Mouse (Mus musculus): Measurements from ENCODE around the gene Gnb1.
"Not testable (repeated sequence)": the region's sequence is repeated elsewhere in the genome, so short reads cannot be mapped to it uniquely, and the experiment has no call there.

Gene Gnb1

DNA sequence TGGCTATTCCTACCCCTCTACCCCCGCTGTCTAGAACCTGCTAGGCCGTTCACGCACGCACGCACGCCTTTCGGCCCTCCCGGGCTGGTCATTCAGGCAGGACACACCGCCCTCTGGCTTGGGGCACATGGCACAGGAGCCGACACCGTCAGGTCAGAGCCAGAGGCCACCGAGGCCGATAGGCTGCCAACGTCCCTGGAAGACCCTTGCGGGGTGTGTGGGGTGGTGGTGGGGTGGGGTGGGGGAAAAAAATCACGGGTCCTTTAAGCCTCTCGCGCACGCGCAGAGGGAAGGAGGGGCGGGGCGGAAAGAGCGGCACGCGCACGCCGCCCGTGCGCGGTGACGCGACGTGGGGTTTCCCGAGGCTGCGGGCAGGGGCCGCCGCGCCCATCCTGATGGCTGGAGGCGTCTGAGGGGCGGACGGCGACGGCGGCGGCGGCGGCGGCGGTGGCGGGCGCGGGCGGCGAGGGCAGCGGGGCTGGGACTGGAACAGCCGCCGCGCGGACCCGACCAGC lies at the start of gene Gnb1:
TSS of gene Gnb1 (plus strand) at position 372 of the 515 bp plus-strand sequence.
- peak; percentile 99 for DNase-seq

- no peak for DNase-seq
Observed at GRCm38 (mm10) chr4:155442808-155443207, 48.4 kb upstream of the Gnb1 start.

DNA sequence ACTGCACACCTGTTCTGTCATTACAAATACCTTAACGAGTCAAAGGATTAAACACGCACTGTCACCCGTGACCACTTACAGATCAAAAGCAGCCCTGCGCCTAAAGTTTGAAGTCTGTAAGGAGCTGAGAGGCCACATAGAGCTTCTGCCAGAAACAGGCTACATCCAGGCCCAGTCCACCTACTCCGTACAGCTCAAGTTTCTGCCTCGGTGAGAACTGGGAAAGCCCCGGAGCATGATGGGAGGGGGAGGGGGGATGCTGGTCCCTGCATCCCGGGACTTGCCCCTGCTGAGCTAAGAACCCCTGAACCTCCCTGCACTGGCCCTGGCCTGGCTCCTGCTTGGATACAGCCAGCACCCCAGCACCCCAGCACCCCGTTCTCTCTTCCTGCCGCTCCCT lies 39.6 kb upstream of the Gnb1 start:
- DNase-seq = peak; percentile 70

DNA sequence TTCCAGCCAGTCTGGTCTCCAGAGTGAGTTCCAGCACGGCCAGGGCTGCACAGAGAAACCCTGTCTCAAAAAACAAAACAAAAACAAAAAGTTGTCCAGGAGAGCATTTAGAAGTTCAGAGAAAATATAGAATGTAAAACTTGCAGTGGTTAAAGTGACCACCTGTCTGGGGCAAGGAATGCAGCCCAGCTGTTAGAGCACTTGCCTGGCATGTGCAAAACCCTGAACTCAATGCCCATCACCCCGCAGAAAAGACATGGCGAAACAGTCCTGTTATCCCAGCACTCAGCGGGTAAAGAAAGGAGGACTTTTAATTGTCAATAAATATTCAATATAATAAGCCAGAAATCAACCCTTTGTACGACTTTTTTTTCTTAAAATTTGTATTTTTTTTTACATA lies 32.6 kb upstream of the Gnb1 start:
- DNase-seq = no peak

DNA sequence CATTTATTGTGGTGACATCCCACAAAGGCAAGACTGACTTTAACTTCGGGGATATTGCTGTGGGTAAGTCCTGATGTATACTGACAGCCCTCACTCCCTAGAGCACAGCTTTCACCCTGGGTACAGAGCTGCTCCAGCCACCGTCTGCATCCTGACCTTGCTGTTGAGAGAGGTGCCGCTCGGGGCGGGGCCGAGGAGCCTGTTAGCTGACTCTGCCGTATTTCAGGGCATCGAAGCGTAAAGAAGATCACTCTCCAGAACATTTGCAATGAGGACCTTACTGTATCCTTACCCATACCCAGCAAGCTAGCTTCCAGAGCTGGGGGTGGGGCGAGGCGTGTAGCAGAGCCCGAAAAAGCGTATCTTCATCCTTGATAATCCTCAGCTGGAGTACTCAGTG lies 28.1 kb upstream of the Gnb1 start:
- DNase-seq = peak; percentile 87

DNA sequence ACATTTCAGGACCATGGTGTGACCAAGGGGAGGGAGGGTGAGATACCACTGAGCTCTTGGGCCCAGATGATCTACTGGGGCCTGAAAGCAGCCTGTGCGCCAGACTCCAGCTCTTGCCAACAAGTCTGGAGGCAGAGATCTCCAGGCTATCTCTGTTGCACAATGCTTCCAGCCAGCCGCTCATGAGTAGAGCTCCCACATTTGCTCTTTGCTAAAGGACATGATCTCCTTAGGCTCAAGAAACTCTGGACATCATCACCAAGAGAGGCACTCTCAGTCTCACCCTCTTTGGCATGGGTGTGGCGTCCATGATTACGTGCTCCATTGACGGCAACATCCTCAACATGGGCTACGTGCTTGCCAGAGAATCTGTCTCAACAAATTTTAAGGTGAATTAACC lies 27.6 kb upstream of the Gnb1 start:
- peak; percentile 96 for DNase-seq

- DNase-seq = no peak
Observed at GRCm38 (mm10) chr4:155464061-155464460, 27.1 kb upstream of the Gnb1 start.

DNA sequence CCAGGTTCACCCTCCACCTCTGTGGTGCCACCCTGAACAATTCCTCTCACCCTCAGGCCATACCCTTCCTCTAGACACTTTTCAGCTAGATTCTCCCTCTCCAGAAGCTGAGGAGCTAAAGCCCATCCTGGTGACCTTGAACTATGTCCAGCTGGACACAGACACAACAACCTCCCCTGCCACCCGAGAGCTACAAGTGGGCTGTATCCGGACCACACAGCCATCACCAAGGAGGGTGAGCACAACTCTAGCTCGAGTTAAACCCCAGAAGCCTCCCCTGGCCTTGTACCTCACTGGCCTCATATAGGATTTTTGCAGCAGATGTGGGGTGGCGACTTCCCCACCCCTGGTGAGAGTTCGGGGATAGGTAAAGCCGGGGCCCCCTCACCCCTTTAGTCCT lies 25.6 kb upstream of the Gnb1 start:
- peak; percentile 88 for DNase-seq

GRCm38 (mm10) chr4:155466080-155466479 lies 25.1 kb upstream of the Gnb1 start:
- DNase-seq = no peak

DNA sequence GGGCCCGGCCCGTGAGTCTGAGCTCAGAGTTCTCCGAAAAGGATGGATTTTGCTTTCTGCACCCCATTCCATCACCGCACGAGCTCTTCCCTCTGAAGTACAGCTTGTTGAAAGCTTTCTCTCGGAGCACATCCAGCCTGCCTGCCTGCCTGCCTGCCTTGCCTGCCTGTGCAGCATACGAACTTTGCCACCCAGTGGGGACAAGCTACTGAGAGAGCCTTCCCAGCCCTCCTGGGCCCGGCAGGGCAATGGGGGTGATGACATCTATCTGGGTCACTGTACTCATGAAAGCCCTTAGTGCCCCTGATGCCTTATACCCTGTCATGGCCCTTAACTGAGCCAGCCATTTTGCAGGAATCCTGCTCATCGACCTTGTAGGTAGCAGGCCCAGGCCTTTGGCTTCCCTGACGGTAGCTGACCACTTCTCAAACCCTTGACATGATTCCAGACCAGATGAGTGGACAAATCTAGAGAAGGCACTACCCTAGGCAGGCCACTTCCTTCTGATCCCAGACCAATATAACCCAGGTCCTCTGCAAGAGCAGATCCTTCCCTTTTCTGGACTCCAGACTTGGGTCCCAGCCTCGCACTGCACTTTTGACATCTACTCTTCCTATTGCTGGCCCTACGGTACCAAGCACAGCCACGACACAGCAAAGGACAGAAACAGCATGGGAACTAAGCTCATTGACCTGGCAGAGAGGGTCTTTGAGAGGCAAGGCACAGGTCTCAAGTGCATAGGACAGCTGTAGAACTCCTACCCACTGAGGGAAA lies 23.7 kb upstream of the Gnb1 start:
- DNase-seq = peak; percentile 92

GRCm38 (mm10) chr4:155468952-155469351 lies 22.2 kb upstream of the Gnb1 start, which contains the start of gene Tmem52:
Gene Tmem52 (plus strand): TSS chr4:155469114.
- peak; percentile 96 for DNase-seq

DNA sequence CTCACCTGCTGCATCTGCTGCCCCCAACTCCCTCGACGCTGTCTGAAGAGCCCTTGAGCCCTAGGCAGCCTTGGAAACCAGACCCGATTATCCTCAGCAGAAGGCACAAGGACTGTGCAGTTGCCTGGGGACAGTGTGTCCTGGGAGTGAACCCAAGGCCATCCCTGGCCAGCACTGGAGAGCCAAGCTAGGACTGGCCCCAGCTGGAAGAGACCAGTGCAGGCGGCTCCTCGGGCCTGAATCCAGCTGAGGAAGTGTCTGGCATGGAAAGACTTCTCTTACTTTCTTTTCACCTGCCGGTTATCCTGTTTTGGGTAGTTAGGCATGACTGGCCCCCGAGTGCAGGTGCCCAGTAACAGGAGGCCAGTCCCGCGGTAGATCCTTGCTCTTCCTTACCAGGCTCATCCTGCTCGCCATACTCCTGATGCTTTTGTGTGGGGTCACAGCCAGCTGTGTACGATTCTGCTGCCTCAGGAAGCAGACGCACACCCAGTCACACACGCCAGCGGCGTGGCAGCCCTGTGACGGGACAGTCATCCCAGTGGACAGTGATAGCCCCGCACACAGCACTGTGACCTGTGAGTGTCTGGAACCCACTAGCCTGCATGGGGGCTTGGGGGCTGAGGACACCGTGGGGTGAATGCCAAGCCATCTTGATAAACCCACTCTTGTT lies 21.4 kb upstream of the Gnb1 start:
- DNase-seq = peak; percentile 98

- peak; percentile 90 for DNase-seq
Observed at GRCm38 (mm10) chr4:155470263-155470953, 20.8 kb upstream of the Gnb1 start.

- DNase-seq = peak; percentile 84
Observed at GRCm38 (mm10) chr4:155470997-155471396, 20.2 kb upstream of the Gnb1 start.

GRCm38 (mm10) chr4:155471406-155471805 lies 19.8 kb upstream of the Gnb1 start:
- DNase-seq = peak; percentile 86

DNA sequence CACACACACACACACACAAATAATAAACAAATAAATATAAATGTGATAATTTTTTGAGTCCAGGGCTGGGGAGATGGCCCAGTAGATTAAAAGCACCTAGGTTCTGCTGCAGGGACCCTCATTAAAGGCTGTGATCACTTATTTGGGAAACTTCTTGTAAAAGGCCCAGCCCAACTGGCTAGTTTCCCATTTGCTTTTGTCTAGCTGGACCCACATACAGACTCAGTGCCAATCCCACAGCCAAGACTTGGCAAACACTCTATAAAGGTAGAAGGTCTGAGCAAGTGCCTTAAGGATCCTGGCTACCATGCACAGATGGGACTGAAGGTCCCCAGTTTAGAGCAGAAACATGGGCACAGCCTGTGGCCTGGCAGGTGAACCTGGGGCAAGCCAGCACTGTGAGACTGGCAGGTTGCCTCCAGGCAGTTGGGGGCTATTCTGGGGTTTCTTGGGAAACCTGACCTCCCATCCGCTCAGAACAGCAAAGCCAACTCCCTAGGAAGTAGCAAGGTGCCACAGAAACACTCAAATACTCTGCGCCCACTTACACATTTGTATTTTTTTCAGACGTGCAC lies 18.4 kb upstream of the Gnb1 start:
- no peak for DNase-seq

DNA sequence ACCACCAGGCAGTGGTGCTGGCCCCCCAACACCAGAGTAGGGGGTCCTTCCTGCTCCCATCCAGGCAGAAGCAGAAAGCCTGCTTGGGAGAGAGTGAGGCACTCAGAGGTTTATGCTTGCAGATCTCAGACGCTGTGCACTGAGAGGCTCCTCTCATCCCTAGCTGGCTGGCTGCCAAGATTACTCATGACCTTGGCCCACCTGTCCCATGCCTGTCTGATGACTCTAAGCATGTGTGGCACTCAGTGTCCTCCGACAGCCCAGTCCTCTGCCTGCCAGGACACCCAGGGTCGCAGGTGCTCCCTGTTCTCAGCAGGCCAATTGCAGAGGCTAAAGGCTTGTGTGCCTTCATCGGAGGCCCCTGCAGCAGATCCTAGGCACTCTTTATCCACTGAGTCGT lies 17.8 kb upstream of the Gnb1 start:
- DNase-seq = peak; percentile 95

- not testable (repeated sequence) for DNase-seq
Observed at GRCm38 (mm10) chr4:155473796-155474195, 17.4 kb upstream of the Gnb1 start.

DNA sequence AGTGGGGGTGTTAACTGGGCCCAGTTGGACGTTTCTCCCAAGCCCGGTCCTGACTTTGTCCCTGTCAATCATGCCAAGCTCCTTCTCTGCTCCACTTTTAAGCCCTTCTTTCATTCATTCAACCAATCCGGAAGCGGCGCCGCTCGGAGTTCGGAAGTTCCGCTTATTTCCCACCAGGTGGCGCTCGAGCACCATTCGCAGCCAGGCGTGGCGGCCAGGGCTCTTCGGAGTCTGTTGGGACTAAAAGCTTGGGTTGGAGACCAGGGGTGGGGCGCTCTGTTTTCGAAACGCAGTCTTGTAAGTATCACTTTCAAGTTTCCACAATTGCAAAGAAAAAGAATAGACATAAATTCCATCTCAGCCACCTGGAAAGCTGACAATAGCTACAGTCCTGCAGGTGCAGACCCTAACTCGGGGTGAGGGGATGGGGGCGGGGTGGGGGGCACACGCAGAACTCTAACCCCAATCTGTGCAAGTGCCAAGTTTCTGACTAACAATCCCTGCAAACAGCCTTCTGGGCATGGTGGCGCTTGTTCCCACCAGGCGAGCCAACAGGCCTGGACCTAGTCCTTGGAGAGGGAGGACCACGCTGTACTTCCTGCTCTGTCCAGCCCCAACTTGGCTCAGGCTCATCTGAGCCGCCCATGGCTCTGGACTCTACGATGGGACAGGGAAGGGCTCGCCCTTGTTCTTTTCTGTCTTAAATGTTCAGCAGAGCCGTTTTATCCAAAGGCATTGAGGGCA lies 9.6 kb upstream of the Gnb1 start:
- peak; percentile 98 for DNase-seq

DNA sequence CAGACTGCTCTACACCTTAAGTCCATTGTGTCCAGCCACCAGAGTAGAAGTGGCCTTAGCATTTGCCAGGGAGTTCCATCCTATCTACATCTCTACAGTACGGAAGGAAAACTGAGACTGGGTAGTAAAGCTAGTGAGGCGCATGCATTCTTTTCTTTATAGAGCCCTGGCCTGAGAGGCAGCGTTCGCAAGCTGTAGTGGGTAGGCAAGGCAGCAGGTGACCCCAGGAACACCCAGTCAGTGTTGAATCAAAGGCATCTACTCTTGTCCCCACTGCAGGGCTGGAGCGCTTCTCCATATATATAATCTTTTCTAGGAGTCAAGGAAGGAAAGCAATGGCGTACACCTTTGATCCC lies 9.1 kb upstream of the Gnb1 start:
- DNase-seq = peak; percentile 92

DNA sequence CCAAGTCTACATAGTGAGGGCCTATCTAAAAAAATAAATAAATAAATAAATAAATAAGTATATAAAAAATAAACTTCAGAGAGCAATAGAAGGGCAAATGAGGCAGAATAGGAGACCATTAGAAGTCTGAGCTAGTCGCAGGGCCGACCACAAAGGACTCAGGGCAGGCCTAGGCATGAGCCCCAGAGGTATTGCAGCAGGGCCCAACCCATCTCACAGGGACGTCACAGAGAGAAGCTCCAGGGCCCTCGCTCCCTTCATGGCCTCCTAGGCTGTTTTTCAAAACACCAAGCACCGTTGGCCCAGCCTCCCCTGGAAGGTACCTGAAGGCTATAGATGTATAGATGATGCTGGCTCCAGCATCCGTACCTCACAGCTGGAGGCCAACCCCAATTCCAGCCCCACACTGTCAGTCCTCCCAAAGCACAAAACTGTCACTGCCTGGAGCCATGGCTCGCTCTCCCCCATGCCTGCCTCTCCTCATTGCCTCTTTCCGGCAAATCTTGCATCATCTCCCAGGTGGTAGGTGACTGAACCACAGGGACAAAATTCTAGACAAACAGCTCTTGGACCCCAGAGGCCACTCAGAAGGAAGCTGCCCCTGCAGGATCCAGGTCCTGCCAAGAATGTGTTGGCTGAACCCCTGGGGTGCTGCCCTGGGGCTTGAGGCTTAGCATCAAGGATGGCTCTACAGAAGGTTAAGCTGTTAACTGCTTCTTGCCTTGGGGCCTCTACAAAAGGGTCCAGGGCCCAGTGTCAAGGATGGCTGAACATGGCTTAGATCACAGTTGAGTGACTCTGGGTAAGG lies 8.2 kb upstream of the Gnb1 start:
- DNase-seq = peak; percentile 92

GRCm38 (mm10) chr4:155485521-155485920 lies 5.6 kb upstream of the Gnb1 start:
- peak; percentile 92 for DNase-seq

All from heart, adult 11 months (tissue).